Mouse (Mus musculus): ENCODE results near the gene Dnal4. TPM values are rescaled to one million over a fixed set of nuclear protein-coding genes. Genes with fewer than 3 reads are reported as not detected.

Dnal4 gene
- polyA plus RNA-seq, 1 experiment from 2014 or later, result 64.6 TPM

DNA sequence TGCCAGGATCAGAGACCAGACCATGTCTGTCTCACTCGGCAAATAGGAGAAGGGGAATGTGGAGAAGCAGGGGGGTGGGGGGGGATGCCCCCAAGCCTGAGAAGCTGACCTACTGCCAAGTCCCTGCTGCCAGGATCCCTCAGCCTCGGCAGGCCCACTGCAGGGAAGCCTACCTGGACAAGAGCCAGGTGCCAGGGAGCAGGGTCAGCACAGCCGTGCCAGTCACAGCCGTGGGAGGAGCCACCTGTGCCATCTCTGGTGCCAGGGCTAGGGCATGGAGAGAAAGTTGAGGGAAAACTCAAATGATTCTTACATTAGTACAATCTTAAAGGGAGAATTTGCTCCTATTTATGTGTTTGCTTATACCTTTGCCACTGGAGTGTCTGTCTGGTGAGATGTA is 24.7 kb upstream of the Dnal4 start:
- H3K9ac ChIP-seq, result no peak overlapping the region
- peaks cover 40% of the 10 kb centered on the region for H3K27me3 ChIP-seq (ENCODE audit: control insufficient read depth, insufficient read depth, low read length)
- peaks cover 11% of the 10 kb centered on the region for H3K4me1 ChIP-seq (replicated peaks; ENCODE audit: control insufficient read depth, insufficient read depth, low read length)
- H3K9me3 ChIP-seq (ENCODE audit: control insufficient read depth, low read length), result no peaks in the 10 kb centered on the region
- ATAC-seq (ENCODE audit: low FRiP score) (no peak), DNase-seq (ENCODE audit: low spot score) (no peak)
- H3K27ac ChIP-seq, result no peak overlapping the region
- H3K36me3 ChIP-seq (replicated peaks; ENCODE audit: control insufficient read depth, insufficient read depth), result no peaks in the 10 kb centered on the region
- 66% methylated on average over 4 of the region's 4 CpGs for whole genome bisulfite sequencing
- peak overlapping the region; percentile 73; the same call in 1 of the 2 replicates for H3K4me2 ChIP-seq (replicated peaks)
- H3K4me3 ChIP-seq (replicated peaks; ENCODE audit: low read length), result no peak overlapping the region

- Histone ChIP-seq H3K9ac (no peak overlapping the region), H3K27ac (no peak overlapping the region), H3K4me1 (replicated peaks; ENCODE audit: control insufficient read depth, insufficient read depth, low read length) (peaks cover 11% of the 10 kb centered on the region), H3K4me2 (replicated peaks) (no peak overlapping the region), H3K9me3 (ENCODE audit: control insufficient read depth, low read length) (no peaks in the 10 kb centered on the region), H3K36me3 (replicated peaks; ENCODE audit: control insufficient read depth, insufficient read depth) (no peaks in the 10 kb centered on the region), H3K27me3 (ENCODE audit: control insufficient read depth, insufficient read depth, low read length) (peaks cover 36% of the 10 kb centered on the region), H3K4me3 (replicated peaks; ENCODE audit: low read length) (no peak overlapping the region)
- no peak for DNase-seq (ENCODE audit: low spot score)
- 68% methylated on average over 2 of the region's 2 CpGs for WGBS
- no peak for ATAC-seq (ENCODE audit: low FRiP score)
Observed at GRCm38 (mm10) chr15:79801646-79802045, 24.0 kb upstream of the Dnal4 start.

- no peaks in the 10 kb centered on the region for H3K9me3 ChIP-seq (ENCODE audit: control insufficient read depth, low read length)
- no peak overlapping the region for H3K27ac ChIP-seq
- H3K36me3 ChIP-seq (replicated peaks; ENCODE audit: control insufficient read depth, insufficient read depth), result no peaks in the 10 kb centered on the region
- H3K4me3 ChIP-seq (replicated peaks; ENCODE audit: low read length), result no peak overlapping the region
- no peak overlapping the region for H3K9ac ChIP-seq
- ATAC-seq (ENCODE audit: low FRiP score), result no peak
- H3K4me1 ChIP-seq (replicated peaks; ENCODE audit: control insufficient read depth, insufficient read depth, low read length), result peaks cover 11% of the 10 kb centered on the region
- no peak for DNase-seq (ENCODE audit: low spot score)
- peaks cover 27% of the 10 kb centered on the region for H3K27me3 ChIP-seq (ENCODE audit: control insufficient read depth, insufficient read depth, low read length)
- no peak overlapping the region for H3K4me2 ChIP-seq (replicated peaks)
- WGBS, result 46% methylated on average over 11 of the region's 11 CpGs
Observed at GRCm38 (mm10) chr15:79800701-79801100, 23.1 kb upstream of the Dnal4 start.

DNA sequence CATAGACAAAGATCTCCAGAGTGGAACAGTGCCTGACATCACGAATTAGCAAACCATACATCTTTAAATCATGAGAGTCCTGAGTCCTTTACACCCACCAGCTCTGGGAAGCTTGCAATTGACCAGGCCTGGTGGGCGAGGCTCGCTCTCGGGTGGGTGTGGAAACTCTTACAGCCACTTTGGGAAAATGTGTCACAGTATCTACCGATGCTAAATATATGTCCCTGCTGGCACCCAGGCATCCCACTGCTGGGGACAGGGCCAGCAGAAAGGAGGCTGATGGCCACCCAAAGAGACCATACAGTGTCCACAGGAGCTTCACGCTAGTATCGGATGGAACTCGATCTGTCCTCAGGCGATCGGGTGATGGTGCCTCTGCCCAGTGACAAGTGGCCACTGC is 20.9 kb upstream of the Dnal4 start:
- H3K9ac ChIP-seq, result no peak overlapping the region
- no peak overlapping the region for H3K4me3 ChIP-seq (replicated peaks; ENCODE audit: low read length)
- H3K4me1 ChIP-seq (replicated peaks; ENCODE audit: control insufficient read depth, insufficient read depth, low read length), result peaks cover 6% of the 10 kb centered on the region; the same call in 1 of the 2 replicates
- 87% methylated on average over 10 of the region's 10 CpGs for WGBS
- no peaks in the 10 kb centered on the region for H3K9me3 ChIP-seq (ENCODE audit: control insufficient read depth, low read length)
- no peak for DNase-seq (ENCODE audit: low spot score)
- H3K36me3 ChIP-seq (replicated peaks; ENCODE audit: control insufficient read depth, insufficient read depth), result 0 out of 2 replicates have a peak, but pooled peaks cover 3% of the 10 kb centered on the region
- no peak for ATAC-seq (ENCODE audit: low FRiP score)
- H3K4me2 ChIP-seq (replicated peaks), result no peak overlapping the region
- H3K27ac ChIP-seq, result no peak overlapping the region
- H3K27me3 ChIP-seq (ENCODE audit: control insufficient read depth, insufficient read depth, low read length), result peaks cover 16% of the 10 kb centered on the region

DNA sequence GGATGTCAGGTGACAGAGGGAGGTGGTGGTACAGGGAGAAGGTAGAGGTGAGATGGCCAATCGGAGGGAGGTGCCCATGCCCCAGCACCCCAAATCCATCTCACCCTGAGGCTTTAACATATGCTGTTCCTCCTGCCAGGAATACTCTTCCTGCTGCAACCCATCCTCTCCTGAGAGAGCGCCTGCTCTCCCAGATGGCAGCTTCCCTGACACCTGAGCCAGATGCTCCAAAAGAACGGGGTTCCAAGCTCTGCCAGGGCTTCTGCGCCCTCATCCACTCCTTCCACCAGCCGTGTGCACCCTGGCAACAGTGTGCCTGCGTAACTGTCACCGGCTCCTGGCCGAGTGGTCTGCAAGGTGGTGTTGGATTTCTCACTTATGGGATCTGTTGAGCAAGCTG is 20.0 kb upstream of the Dnal4 start:
- WGBS, result 85% methylated on average over 8 of the region's 8 CpGs
- no peak for ATAC-seq (ENCODE audit: low FRiP score)

GRCm38 (mm10) chr15:79797096-79797495 is 19.4 kb upstream of the Dnal4 start:
- Histone ChIP-seq H3K4me3 (replicated peaks; ENCODE audit: low read length) (no peak overlapping the region), H3K4me1 (replicated peaks; ENCODE audit: control insufficient read depth, insufficient read depth, low read length) (peaks cover under 1% of the 10 kb centered on the region; the same call in 1 of the 2 replicates), H3K27ac (no peak overlapping the region), H3K9me3 (ENCODE audit: control insufficient read depth, low read length) (no peaks in the 10 kb centered on the region), H3K4me2 (replicated peaks) (no peak overlapping the region), H3K9ac (no peak overlapping the region), H3K27me3 (ENCODE audit: control insufficient read depth, insufficient read depth, low read length) (peaks cover 2% of the 10 kb centered on the region; the same call in 1 of the 2 replicates), H3K36me3 (replicated peaks; ENCODE audit: control insufficient read depth, insufficient read depth) (0 out of 2 replicates have a peak, but pooled peaks cover 3% of the 10 kb centered on the region)
- DNase-seq (ENCODE audit: low spot score) (no peak), ATAC-seq (ENCODE audit: low FRiP score) (no peak)
- 83% methylated on average over 7 of the region's 7 CpGs for WGBS

More for the DNA sequence above, 20.0 kb upstream of the Dnal4 start:
- Histone ChIP-seq H3K27me3 (ENCODE audit: control insufficient read depth, insufficient read depth, low read length) (peaks cover 7% of the 10 kb centered on the region), H3K27ac (no peak overlapping the region), H3K4me1 (replicated peaks; ENCODE audit: control insufficient read depth, insufficient read depth, low read length) (peaks cover 6% of the 10 kb centered on the region; the same call in 1 of the 2 replicates), H3K9ac (no peak overlapping the region), H3K4me3 (replicated peaks; ENCODE audit: low read length) (no peak overlapping the region), H3K9me3 (ENCODE audit: control insufficient read depth, low read length) (no peaks in the 10 kb centered on the region), H3K36me3 (replicated peaks; ENCODE audit: control insufficient read depth, insufficient read depth) (0 out of 2 replicates have a peak, but pooled peaks cover 3% of the 10 kb centered on the region), H3K4me2 (replicated peaks) (no peak overlapping the region)
- DNase-seq (ENCODE audit: low spot score), result no peak

DNA sequence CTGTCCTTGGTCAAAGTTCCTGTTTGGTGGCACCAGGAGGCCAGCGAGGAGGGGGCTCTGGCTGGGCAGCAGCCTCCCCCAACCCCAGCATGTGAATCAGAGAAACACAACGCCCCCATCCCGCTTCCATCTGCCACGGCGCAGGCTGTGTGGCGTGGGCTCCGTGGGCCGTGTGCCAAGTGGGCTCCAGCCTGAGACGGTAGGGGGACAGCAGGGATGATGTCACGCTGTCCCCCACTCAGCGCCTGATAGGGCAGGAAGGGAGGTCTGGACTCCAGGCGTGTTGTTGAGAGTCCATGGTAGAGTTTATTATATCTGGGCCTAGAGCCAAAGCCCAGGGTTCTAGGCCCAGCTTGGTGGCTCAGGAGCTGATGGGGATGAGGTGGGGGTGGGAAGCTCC is 18.6 kb upstream of the Dnal4 start:
- Histone ChIP-seq H3K9ac (no peak overlapping the region), H3K4me3 (replicated peaks; ENCODE audit: low read length) (no peak overlapping the region), H3K36me3 (replicated peaks; ENCODE audit: control insufficient read depth, insufficient read depth) (0 out of 2 replicates have a peak, but pooled peaks cover 3% of the 10 kb centered on the region), H3K4me2 (replicated peaks) (no peak overlapping the region), H3K4me1 (replicated peaks; ENCODE audit: control insufficient read depth, insufficient read depth, low read length) (no peaks in the 10 kb centered on the region), H3K9me3 (ENCODE audit: control insufficient read depth, low read length) (no peaks in the 10 kb centered on the region), H3K27ac (no peak overlapping the region), H3K27me3 (ENCODE audit: control insufficient read depth, insufficient read depth, low read length) (no peaks in the 10 kb centered on the region)
- 77% methylated on average over 12 of the region's 12 CpGs for WGBS
- DNase-seq (ENCODE audit: low spot score) (no peak), ATAC-seq (ENCODE audit: low FRiP score) (no peak)

- ATAC-seq (ENCODE audit: low FRiP score) (no peak), DNase-seq (ENCODE audit: low spot score) (no peak)
- Histone ChIP-seq H3K4me2 (replicated peaks) (no peak overlapping the region), H3K36me3 (replicated peaks; ENCODE audit: control insufficient read depth, insufficient read depth) (0 out of 2 replicates have a peak, but pooled peaks cover 6% of the 10 kb centered on the region), H3K9ac (no peak overlapping the region), H3K27me3 (ENCODE audit: control insufficient read depth, insufficient read depth, low read length) (no peaks in the 10 kb centered on the region), H3K4me3 (replicated peaks; ENCODE audit: low read length) (no peak overlapping the region), H3K9me3 (ENCODE audit: control insufficient read depth, low read length) (no peaks in the 10 kb centered on the region), H3K4me1 (replicated peaks; ENCODE audit: control insufficient read depth, insufficient read depth, low read length) (no peaks in the 10 kb centered on the region), H3K27ac (no peak overlapping the region)
- WGBS, result 36% methylated on average over 20 of the region's 20 CpGs
Observed at GRCm38 (mm10) chr15:79794173-79794572, 16.5 kb upstream of the Dnal4 start.

DNA sequence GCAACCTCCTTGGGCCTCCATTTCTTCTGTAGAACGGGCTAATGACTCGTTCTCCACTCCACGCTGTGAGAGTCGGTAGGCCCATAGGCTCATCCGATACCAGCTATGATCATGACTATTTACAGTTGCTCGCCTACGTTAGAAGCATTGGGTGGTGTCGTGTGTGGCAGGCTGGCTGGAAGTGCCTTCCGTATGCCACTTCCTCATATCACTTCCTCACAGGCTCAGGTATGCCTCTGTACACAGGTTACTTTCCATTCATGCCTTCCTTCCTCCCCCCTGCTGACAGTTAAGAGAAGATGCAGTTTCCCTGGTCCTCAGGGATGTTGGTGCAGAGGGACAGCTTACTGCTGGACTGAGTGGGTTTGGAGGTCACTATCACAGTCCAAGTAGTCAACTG is 15.4 kb upstream of the Dnal4 start:
- H3K4me2 ChIP-seq (replicated peaks), result no peak overlapping the region
- 94% methylated on average over 9 of the region's 9 CpGs for WGBS
- no peak overlapping the region for H3K9ac ChIP-seq
- H3K9me3 ChIP-seq (ENCODE audit: control insufficient read depth, low read length), result no peaks in the 10 kb centered on the region
- DNase-seq (ENCODE audit: low spot score) (no peak), ATAC-seq (ENCODE audit: low FRiP score) (no peak)
- no peaks in the 10 kb centered on the region for H3K27me3 ChIP-seq (ENCODE audit: control insufficient read depth, insufficient read depth, low read length)
- H3K27ac ChIP-seq, result no peak overlapping the region
- H3K4me1 ChIP-seq (replicated peaks; ENCODE audit: control insufficient read depth, insufficient read depth, low read length), result peaks cover 2% of the 10 kb centered on the region; the same call in 1 of the 2 replicates
- no peak overlapping the region for H3K4me3 ChIP-seq (replicated peaks; ENCODE audit: low read length)
- 0 out of 2 replicates have a peak, but pooled peaks cover 6% of the 10 kb centered on the region for H3K36me3 ChIP-seq (replicated peaks; ENCODE audit: control insufficient read depth, insufficient read depth)

DNA sequence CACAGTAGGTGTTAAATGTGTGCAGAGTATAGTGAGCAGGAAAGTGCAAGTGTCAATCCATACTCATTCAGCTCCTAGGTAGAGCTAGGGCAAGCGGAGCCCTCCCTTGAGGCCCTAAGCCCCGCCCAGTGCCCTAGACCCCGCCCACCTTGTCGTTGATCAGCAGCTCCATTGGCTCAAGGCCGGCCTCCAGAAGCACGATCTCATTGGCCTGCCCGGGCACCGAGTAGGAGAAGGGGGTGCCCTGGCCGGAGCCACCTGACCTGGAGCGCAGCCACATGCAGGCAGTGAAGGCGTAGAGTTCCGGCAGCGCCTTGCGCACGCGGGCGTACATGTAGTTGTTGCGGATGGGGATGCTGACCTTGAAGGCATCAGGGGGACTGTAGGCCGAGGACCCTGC is 14.8 kb upstream of the Dnal4 start:
- Histone ChIP-seq H3K4me2 (replicated peaks) (no peak overlapping the region), H3K36me3 (replicated peaks; ENCODE audit: control insufficient read depth, insufficient read depth) (0 out of 2 replicates have a peak, but pooled peaks cover 6% of the 10 kb centered on the region), H3K9me3 (ENCODE audit: control insufficient read depth, low read length) (no peaks in the 10 kb centered on the region), H3K27ac (no peak overlapping the region), H3K4me1 (replicated peaks; ENCODE audit: control insufficient read depth, insufficient read depth, low read length) (peaks cover 8% of the 10 kb centered on the region; the same call in 1 of the 2 replicates), H3K9ac (no peak overlapping the region), H3K27me3 (ENCODE audit: control insufficient read depth, insufficient read depth, low read length) (no peaks in the 10 kb centered on the region), H3K4me3 (replicated peaks; ENCODE audit: low read length) (no peak overlapping the region)
- WGBS, result 17% methylated on average over 19 of the region's 19 CpGs
- ATAC-seq (ENCODE audit: low FRiP score), result no peak
- DNase-seq (ENCODE audit: low spot score), result no peak
